Mouse (Mus musculus): ENCODE data around the gene Tcf7l1.
A peak's percentile ranks its signal among the peaks of the same experiment; 100 is the strongest.
"Not testable (repeated sequence)": the region's sequence is repeated elsewhere in the genome, so short reads cannot be mapped to it uniquely, and the experiment has no call there.

Tcf7l1 gene

GRCm38 (mm10) chr6:72788892-72789699, at the start of gene Tcf7l1:
TSS of gene Tcf7l1 (minus strand) at chr6:72789254.
- peak; percentile 13 for DNase-seq (ENCODE audit: low read depth, low spot score)

GRCm38 (mm10) chr6:72837756-72838155, 48.7 kb upstream of the Tcf7l1 start:
- DNase-seq (ENCODE audit: low read depth, low spot score) = no peak

GRCm38 (mm10) chr6:72834518-72834917, 45.5 kb upstream of the Tcf7l1 start:
- DNase-seq (ENCODE audit: low read depth, low spot score) = no peak

- DNase-seq (ENCODE audit: low read depth, low spot score) = no peak
Measured at GRCm38 (mm10) chr6:72831858-72832257, 42.8 kb upstream of the Tcf7l1 start.

GRCm38 (mm10) chr6:72831276-72831675, 42.2 kb upstream of the Tcf7l1 start:
- no peak for DNase-seq (ENCODE audit: low read depth, low spot score)

GRCm38 (mm10) chr6:72828857-72829256, 39.8 kb upstream of the Tcf7l1 start:
- DNase-seq (ENCODE audit: low read depth, low spot score) = no peak

- DNase-seq (ENCODE audit: low read depth, low spot score) = not testable (repeated sequence)
Measured at GRCm38 (mm10) chr6:72828037-72828436, 39.0 kb upstream of the Tcf7l1 start.

GRCm38 (mm10) chr6:72825762-72826161, 36.7 kb upstream of the Tcf7l1 start:
- no peak for DNase-seq (ENCODE audit: low read depth, low spot score)

GRCm38 (mm10) chr6:72824971-72825737, 36.1 kb upstream of the Tcf7l1 start:
- no peak for DNase-seq (ENCODE audit: low read depth, low spot score)

- DNase-seq (ENCODE audit: low read depth, low spot score) = no peak
Measured at GRCm38 (mm10) chr6:72813456-72813855, 24.4 kb upstream of the Tcf7l1 start.

- no peak for DNase-seq (ENCODE audit: low read depth, low spot score)
Measured at GRCm38 (mm10) chr6:72810248-72810647, 21.2 kb upstream of the Tcf7l1 start.

GRCm38 (mm10) chr6:72809522-72810149, 20.6 kb upstream of the Tcf7l1 start:
- DNase-seq (ENCODE audit: low read depth, low spot score) = no peak

- DNase-seq (ENCODE audit: low read depth, low spot score) = no peak
Measured at GRCm38 (mm10) chr6:72808342-72808741, 19.3 kb upstream of the Tcf7l1 start.

- DNase-seq (ENCODE audit: low read depth, low spot score) = no peak
Measured at GRCm38 (mm10) chr6:72803669-72804068, 14.6 kb upstream of the Tcf7l1 start.

GRCm38 (mm10) chr6:72802119-72802518, 13.1 kb upstream of the Tcf7l1 start:
- no peak for DNase-seq (ENCODE audit: low read depth, low spot score)

- DNase-seq (ENCODE audit: low read depth, low spot score) = no peak
Measured at GRCm38 (mm10) chr6:72800641-72801040, 11.6 kb upstream of the Tcf7l1 start.

GRCm38 (mm10) chr6:72797763-72798162, 8.7 kb upstream of the Tcf7l1 start:
- DNase-seq (ENCODE audit: low read depth, low spot score) = no peak

- no peak for DNase-seq (ENCODE audit: low read depth, low spot score)
Measured at GRCm38 (mm10) chr6:72795444-72795843, 6.4 kb upstream of the Tcf7l1 start.

- DNase-seq (ENCODE audit: low read depth, low spot score) = no peak
Measured at GRCm38 (mm10) chr6:72794870-72795269, 5.8 kb upstream of the Tcf7l1 start.

- no peak for DNase-seq (ENCODE audit: low read depth, low spot score)
Measured at GRCm38 (mm10) chr6:72792641-72793040, 3.6 kb upstream of the Tcf7l1 start.

- DNase-seq (ENCODE audit: low read depth, low spot score) = no peak
Measured at GRCm38 (mm10) chr6:72787948-72788891, 834 bp downstream of the Tcf7l1 start.

Data from retina, adult 2 months (tissue).